Mouse (Mus musculus) CH12.LX (cell line): ENCODE measurements around the gene Dyx1c1.

Experiments used
- CHD2 ChIP-seq: IDR thresholded peaks from 2 replicates; pipeline ENCODE4 v1.6.1; 2011; ENCODE audit warnings: low read length, improper control_type of control experiment
- CTCF ChIP-seq, 2 experiments: IDR thresholded peaks in 1 of 2; conservative IDR thresholded peaks in 1 of 2; 2 replicates each; pipeline ENCODE4 v1.5.1; 2011 to 2012; ENCODE audit warnings: low read depth in 2 of 2, low read length in 2 of 2, improper control_type of control experiment in 1 of 2, inconsistent platforms in 1 of 2, mild to moderate bottlenecking in 1 of 2, moderate library complexity in 1 of 2
- E2F4 ChIP-seq: IDR thresholded peaks from 2 replicates; pipeline ENCODE4 v1.6.1; 2011; ENCODE audit warnings: low read depth, low read length, improper control_type of control experiment; ENCODE audit not compliant: insufficient replicate concordance
- EP300 ChIP-seq: IDR thresholded peaks from 2 replicates; pipeline ENCODE4 v1.6.1; 2011; ENCODE audit warnings: low read length, improper control_type of control experiment
- MEF2A ChIP-seq: IDR thresholded peaks from 2 replicates; pipeline ENCODE4 v1.6.1; 2014; ENCODE audit warnings: low read depth, mild to moderate bottlenecking, inconsistent platforms, low read length, improper control_type of control experiment, borderline replicate concordance
- POLR2A ChIP-seq: IDR thresholded peaks from 2 replicates; pipeline ENCODE4 v1.6.1; 2011; ENCODE audit warnings: low read depth, mild to moderate bottlenecking, improper control_type of control experiment, low read length
- POLR2AphosphoS2 ChIP-seq: IDR thresholded peaks from 2 replicates; pipeline ENCODE4 v1.6.1; 2011; ENCODE audit warnings: low read depth, low read length, improper control_type of control experiment

GRCm38 (mm10) chr9:72996806-72997205 lies 38.2 kb downstream of the Dyx1c1 start:
- TF ChIP-seq POLR2A (no peak), CTCF (conservative IDR thresholded peaks at IDR 0.05 in 1 of 2, IDR thresholded peaks at IDR 0.05 in 1 of 2; ENCODE audit: low read depth in 2 of 2, low read length in 2 of 2) (no peak), EP300 (no peak), E2F4 (no peak), MEF2A (no peak), POLR2AphosphoS2 (no peak), CHD2 (no peak)
